Mouse (Mus musculus): ENCODE results near the gene Smim24. TPM values are rescaled to one million over a fixed set of nuclear protein-coding genes. Genes with fewer than 3 reads are reported as not detected.

The Smim24 gene
- polyA plus RNA-seq, 1 experiment from 2014 or later = 1.8 TPM

DNA sequence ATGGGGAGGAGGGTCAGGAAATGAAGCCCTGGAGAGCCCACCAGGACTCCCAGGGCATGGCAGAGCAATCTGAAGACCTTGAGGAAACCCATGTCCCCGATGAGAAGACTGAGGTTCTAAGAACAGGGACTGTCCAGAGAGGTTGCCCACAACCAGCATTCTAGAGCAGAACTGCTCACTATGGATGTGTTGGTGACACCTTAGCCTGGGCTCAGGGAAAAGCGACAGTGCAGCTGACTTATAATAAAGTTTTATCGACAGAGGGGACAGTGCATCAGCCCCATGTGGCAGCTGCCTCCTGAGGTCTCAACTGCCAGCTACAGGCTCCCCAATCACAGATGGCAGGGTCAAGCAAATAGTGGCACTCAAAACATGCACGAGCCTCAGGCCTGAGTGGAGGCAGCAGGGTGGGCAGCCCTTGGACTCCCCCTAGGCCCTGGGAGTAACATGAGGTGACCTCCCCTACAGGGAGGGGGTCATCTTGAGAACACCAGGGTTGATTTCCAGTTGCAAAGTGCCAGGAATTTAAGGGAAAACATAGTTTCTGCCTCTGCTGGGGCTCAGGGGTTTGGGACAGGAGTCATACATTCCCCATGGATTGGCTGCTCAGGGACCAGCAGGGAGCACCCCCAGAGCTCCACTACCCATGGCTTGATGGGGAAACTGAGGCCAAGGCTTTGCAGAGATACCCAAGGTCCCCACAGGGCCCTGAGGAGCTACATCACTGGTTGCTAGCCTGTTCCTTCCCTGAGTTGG lies 28.4 kb downstream of the Smim24 start:
- H3K4me3 ChIP-seq = no peak overlapping the region
- peaks cover 54% of the 10 kb centered on the region for H3K4me1 ChIP-seq (replicated peaks)
- H3K36me3 ChIP-seq = no peaks in the 10 kb centered on the region
- no peaks in the 10 kb centered on the region for H3K9me3 ChIP-seq
- H3K9ac ChIP-seq = no peak overlapping the region
- no peak overlapping the region for H3K27ac ChIP-seq (replicated peaks)
- ATAC-seq (ENCODE audit: low FRiP score, low read depth) = no peak
- WGBS = 74% methylated on average over 4 of the region's 4 CpGs
- H3K27me3 ChIP-seq = 0 out of 2 replicates have a peak, but pooled peaks cover 7% of the 10 kb centered on the region
- no peak overlapping the region for H3K4me2 ChIP-seq

DNA sequence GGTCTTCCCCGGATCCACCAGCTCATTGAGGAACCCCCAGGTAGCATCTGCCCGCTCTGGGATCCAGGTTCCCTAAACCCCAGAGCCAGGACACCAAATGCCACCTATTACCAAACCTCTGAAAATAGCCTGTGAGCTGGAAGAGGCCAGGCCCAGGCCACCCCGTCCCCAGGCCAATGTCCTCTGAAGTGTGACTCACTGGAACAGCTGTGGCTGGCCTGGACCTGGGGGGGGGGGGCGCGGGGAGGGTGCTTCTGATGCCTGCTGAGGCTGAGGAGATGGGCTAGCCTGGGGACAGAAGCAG lies 28.9 kb downstream of the Smim24 start:
- Histone ChIP-seq H3K36me3 (no peaks in the 10 kb centered on the region), H3K27me3 (0 out of 2 replicates have a peak, but pooled peaks cover 7% of the 10 kb centered on the region), H3K27ac (replicated peaks) (no peak overlapping the region), H3K4me2 (no peak overlapping the region), H3K4me1 (replicated peaks) (peaks cover 54% of the 10 kb centered on the region), H3K9ac (no peak overlapping the region), H3K4me3 (no peak overlapping the region), H3K9me3 (no peaks in the 10 kb centered on the region)
- WGBS = 82% methylated on average over 5 of the region's 5 CpGs
- no peak for ATAC-seq (ENCODE audit: low FRiP score, low read depth)

DNA sequence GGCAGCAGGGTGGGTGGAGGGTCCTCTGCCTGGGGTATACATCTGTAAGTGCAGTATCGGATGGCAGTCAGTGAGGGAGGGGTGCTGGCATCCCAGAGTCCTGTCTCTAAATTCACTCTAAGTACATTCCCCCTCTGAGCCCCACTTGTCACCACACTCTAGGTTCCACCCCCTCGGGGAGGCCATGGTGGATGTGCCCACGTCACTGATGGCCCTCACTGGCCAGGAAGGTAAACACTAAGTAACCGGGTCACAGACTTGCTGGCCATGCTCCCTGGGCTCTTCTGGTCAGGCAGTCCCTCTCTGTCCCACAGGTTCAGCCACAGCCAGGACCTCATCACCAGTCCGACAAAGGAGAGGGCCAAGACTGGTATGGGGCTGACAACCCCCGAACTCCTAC lies 29.3 kb downstream of the Smim24 start:
- WGBS = 80% methylated on average over 6 of the region's 6 CpGs
- Histone ChIP-seq H3K27me3 (peaks cover 8% of the 10 kb centered on the region; the same call in 1 of the 2 replicates), H3K4me1 (replicated peaks) (peaks cover 54% of the 10 kb centered on the region), H3K36me3 (no peaks in the 10 kb centered on the region), H3K27ac (replicated peaks) (no peak overlapping the region), H3K9me3 (no peaks in the 10 kb centered on the region), H3K9ac (no peak overlapping the region), H3K4me3 (no peak overlapping the region), H3K4me2 (no peak overlapping the region)
- no peak for ATAC-seq (ENCODE audit: low FRiP score, low read depth)

DNA sequence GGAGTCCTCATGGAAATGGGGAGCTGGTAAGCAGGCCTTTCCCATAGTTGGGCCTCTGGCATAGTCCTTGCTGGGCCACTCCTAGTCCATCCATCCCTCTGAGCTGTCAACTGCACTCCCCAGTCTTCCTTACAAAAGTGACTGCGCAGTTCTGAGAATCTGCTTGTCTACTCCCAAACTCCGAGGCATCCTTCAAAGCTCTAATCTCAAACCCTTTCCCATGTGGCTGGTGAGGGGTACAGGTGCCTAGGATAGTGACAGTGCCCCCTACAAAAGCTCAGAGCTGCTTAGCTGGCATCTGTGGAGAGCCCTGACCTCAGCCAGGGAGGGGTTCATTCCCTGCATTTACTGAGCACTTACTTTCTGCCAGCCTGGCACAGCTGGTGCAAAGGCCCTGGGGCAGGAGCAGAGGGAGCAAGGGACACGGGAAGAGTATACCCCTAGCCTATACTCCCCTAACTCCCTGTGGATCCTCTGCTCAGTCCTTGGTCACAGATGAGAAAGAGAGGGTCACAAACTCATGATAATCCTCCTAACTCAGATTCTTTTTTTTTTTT lies 29.9 kb downstream of the Smim24 start:
- peaks cover 11% of the 10 kb centered on the region; the same call in 1 of the 2 replicates for H3K27me3 ChIP-seq
- peaks cover 52% of the 10 kb centered on the region for H3K4me1 ChIP-seq (replicated peaks)
- no peak overlapping the region for H3K9ac ChIP-seq
- no peak overlapping the region for H3K27ac ChIP-seq (replicated peaks)
- H3K4me3 ChIP-seq = no peak overlapping the region
- no peaks in the 10 kb centered on the region for H3K36me3 ChIP-seq
- H3K9me3 ChIP-seq = no peaks in the 10 kb centered on the region
- WGBS = 82% methylated on average over 3 of the region's 3 CpGs
- ATAC-seq (ENCODE audit: low FRiP score, low read depth) = no peak
- H3K4me2 ChIP-seq = no peak overlapping the region

DNA sequence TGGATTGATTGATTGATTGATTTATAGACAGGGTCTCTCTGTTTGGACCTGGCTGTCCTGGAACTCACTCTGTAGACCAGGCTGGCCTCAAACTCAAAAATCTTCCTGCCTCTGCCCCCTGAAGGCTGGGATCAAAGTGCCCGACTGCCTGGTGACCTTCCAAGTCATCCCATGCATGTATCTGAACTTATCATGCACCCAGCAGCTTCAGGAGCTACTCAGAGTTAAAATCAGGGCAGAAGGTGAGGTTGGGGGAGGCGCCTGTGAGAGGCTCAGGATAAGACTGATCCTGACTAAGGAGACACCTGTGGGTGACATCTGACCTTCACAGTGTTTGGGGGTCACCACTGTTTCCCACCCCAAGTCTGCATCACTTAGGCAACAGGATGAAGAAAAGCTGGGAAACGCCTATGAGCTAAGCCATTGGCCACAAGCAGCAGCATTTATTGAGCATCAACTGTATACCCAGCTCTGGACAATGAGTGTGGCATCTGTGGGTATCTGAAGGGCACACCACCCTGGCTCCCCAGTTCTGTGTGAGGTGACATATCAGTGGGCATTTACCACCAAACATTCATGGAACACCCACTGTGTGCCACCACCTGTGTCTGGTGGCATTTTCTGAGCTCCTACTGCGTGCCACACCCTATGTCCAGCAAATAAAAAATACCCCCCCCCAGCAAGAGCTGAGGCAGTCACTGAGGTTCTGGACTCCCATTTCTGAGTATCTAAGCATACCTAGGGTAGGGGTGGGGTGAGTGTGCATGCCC lies 30.8 kb downstream of the Smim24 start:
- no peak for ATAC-seq (ENCODE audit: low FRiP score, low read depth)
- Histone ChIP-seq H3K27ac (replicated peaks) (peak overlapping the region; percentile 21; the same call in 1 of the 2 replicates), H3K4me3 (no peak overlapping the region), H3K4me1 (replicated peaks) (peaks cover 43% of the 10 kb centered on the region), H3K9ac (no peak overlapping the region), H3K27me3 (peaks cover 20% of the 10 kb centered on the region; the same call in 1 of the 2 replicates), H3K36me3 (no peaks in the 10 kb centered on the region), H3K9me3 (no peaks in the 10 kb centered on the region), H3K4me2 (peak overlapping the region; percentile 78; the same call in 1 of the 2 replicates)
- WGBS = 70% methylated on average over 4 of the region's 4 CpGs

DNA sequence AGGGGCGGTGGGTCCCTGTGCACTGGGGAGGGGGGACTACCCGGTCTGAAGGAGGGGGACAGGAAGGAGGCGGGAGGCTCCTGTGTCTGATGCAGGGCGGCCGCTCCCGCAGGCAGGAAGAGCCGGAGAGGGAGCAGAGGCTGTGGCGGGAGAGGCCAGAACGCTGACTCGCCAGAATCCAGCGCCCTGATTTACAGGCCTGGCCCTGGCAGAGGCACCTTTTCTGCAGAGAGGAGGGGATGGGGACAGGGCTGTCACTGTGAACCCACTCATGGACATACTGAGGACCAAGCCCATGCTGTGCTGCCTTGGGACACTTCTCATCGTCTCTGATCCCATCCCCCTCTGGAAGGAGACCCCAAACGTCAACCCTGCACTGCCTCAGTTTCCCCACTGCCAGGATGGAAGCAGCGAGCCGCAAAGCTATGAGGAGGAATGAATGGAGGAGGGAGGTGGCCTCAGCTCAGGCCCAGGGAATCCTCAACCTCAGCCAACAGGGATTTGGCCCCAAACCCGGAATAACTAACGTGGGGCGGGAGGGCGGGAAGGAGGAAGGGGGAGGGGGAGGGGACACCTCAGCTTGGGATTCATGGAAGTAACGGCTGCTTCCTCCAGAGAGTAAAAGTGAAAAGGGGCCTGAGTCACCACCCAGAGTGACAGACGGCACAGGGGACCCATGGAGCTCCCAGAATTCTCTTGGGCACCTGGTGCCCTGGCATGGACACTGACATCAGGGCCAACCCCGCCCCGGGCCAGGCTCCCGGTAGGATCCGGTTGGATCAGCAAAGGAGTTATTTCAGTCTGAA lies 31.6 kb downstream of the Smim24 start:
- 6% methylated on average over 24 of the region's 25 CpGs for whole genome bisulfite sequencing
- Histone ChIP-seq H3K9ac (no peak overlapping the region), H3K27ac (replicated peaks) (peak overlapping the region; percentile 40; the same call in 1 of the 2 replicates), H3K4me2 (peak overlapping the region; percentile 78), H3K36me3 (no peaks in the 10 kb centered on the region), H3K4me3 (no peak overlapping the region), H3K4me1 (replicated peaks) (peaks cover 43% of the 10 kb centered on the region), H3K9me3 (no peaks in the 10 kb centered on the region), H3K27me3 (peaks cover 20% of the 10 kb centered on the region; the same call in 1 of the 2 replicates)
- ATAC-seq (ENCODE audit: low FRiP score, low read depth) = no peak

DNA sequence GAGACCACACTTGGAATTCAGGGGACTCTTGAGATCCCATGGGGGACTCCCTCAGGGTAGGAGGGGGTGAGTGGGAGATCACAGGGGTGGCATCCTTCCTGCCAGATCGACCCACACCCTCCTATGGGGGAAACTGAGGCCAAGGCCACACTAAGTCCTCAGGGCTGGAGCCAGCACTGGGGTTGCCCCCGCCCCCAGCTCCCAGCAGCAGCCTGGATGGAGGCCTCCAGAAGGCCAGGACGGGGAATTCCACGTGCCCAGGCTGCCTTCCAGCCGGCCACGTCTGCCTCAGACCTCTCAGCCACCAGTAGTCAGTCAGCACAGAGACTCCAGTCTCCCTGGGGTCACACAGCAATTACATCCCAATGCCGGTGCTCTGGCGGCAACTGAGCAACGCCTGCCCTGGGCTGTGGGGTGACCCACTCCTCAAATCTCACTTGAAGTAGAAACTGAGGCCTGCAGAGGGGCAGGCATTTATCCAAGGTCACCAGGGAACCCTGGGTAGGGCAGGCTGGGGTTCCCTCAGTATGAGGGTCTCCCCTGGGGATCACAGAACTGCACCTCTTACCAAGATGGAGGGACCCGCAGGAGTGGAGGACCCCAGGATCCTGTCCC lies 32.5 kb downstream of the Smim24 start:
- Histone ChIP-seq H3K27me3 (peaks cover 20% of the 10 kb centered on the region; the same call in 1 of the 2 replicates), H3K9me3 (no peaks in the 10 kb centered on the region), H3K27ac (replicated peaks) (peak overlapping the region; percentile 40; the same call in 1 of the 2 replicates), H3K36me3 (no peaks in the 10 kb centered on the region), H3K4me3 (peak overlapping the region; percentile 48), H3K4me1 (replicated peaks) (peaks cover 47% of the 10 kb centered on the region), H3K9ac (no peak overlapping the region), H3K4me2 (peak overlapping the region; percentile 78)
- 34% methylated on average over 10 of the region's 10 CpGs for WGBS
- no peak for ATAC-seq (ENCODE audit: low FRiP score, low read depth)

DNA sequence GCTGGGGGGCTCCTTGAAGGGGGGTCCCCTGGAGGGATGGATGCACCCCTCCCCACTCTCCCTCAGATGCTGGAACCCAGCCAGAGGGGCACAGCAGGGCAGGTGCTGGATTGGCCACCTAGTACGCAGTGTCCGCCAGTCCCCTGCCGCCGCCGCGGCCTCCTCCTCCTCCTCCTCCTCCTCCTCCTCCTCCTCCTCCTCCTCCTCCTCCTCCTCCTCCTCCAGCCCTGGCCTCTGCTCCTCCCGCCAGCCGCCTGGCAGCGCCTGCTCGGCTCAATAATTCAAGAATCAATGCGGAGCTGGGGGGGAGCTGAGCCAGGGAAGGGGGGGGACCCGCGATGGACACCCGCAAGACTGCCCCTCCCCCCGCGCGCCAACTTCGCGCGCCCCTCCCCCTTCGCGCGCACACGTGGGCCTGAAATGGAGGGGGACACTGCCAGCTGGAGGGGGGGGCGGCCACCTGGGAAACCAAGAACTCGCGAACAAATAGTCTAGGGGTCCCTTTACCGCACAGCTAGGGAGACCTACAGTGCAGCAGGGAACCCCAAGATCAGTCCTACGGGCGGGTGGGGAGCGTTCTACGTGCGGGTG lies 33.3 kb downstream of the Smim24 start:
- no peak overlapping the region for H3K27ac ChIP-seq (replicated peaks)
- H3K4me1 ChIP-seq (replicated peaks) = peaks cover 50% of the 10 kb centered on the region
- peak overlapping the region; percentile 48 for H3K4me3 ChIP-seq
- peak overlapping the region; percentile 78 for H3K4me2 ChIP-seq
- H3K27me3 ChIP-seq = peaks cover 20% of the 10 kb centered on the region; the same call in 1 of the 2 replicates
- no peaks in the 10 kb centered on the region for H3K9me3 ChIP-seq
- no peaks in the 10 kb centered on the region for H3K36me3 ChIP-seq
- WGBS = 0% methylated on average over 18 of the region's 33 CpGs
- no peak for ATAC-seq (ENCODE audit: low FRiP score, low read depth)
- H3K9ac ChIP-seq = peak overlapping the region; percentile 53

DNA sequence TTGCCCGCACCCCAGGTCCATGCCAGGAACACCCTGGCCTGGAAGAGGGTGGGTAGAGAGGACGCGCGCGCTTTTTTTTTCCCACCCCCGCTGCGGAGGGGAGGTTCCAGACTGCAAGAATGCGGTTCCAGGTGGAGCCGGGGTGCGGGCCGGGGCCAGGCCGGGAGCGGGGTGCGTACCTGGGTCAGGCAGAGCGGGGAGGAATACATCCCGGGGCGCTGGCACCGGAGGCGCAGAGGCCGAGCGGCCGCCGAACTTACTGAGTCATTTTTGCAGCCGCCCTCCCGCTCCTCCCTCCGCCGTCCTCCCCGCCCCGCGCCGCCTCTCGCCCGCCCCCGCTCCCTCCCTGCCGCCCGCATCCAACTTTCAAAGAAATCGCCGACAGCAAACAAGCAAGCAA lies 34.0 kb downstream of the Smim24 start:
- no peaks in the 10 kb centered on the region for H3K36me3 ChIP-seq
- peaks cover 20% of the 10 kb centered on the region; the same call in 1 of the 2 replicates for H3K27me3 ChIP-seq
- under 1% methylated on average over 36 of the region's 38 CpGs for whole genome bisulfite sequencing
- H3K4me1 ChIP-seq (replicated peaks) = peaks cover 56% of the 10 kb centered on the region
- H3K4me3 ChIP-seq = peak overlapping the region; percentile 48
- peak overlapping the region; percentile 78 for H3K4me2 ChIP-seq
- no peaks in the 10 kb centered on the region for H3K9me3 ChIP-seq
- no peak overlapping the region for H3K27ac ChIP-seq (replicated peaks)
- peak overlapping the region; percentile 53 for H3K9ac ChIP-seq
- ATAC-seq (ENCODE audit: low FRiP score, low read depth) = no peak

DNA sequence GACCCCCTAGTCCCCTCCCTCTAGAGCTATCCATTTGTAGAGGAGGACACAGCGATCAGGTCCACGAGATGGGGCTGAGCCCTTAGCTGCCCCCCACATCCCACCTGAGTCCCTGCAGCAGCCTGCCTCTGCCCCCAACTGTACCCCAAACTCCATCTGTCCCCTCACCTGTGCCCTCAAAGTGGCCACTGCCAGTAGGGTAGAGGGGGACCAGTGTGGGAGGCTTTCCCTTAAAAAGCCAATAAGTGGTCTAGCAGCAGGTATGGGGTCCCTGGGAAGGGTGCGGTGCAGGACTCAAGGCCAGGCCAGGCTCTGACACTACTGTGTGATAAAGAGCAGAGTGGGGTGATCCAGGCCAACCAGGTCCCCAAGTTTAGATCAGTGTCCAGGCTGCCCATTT lies 34.5 kb downstream of the Smim24 start:
- WGBS = 25% methylated on average over 3 of the region's 3 CpGs
- H3K9me3 ChIP-seq = no peaks in the 10 kb centered on the region
- H3K36me3 ChIP-seq = no peaks in the 10 kb centered on the region
- H3K4me3 ChIP-seq = peak overlapping the region; percentile 48
- H3K27ac ChIP-seq (replicated peaks) = no peak overlapping the region
- peaks cover 20% of the 10 kb centered on the region; the same call in 1 of the 2 replicates for H3K27me3 ChIP-seq
- H3K9ac ChIP-seq = no peak overlapping the region
- H3K4me1 ChIP-seq (replicated peaks) = peaks cover 56% of the 10 kb centered on the region
- ATAC-seq (ENCODE audit: low FRiP score, low read depth) = no peak
- H3K4me2 ChIP-seq = peak overlapping the region; percentile 78

Measured in hindbrain, embryonic 15.5 days (tissue).